Mouse (Mus musculus) hindbrain, postnatal 0 days (tissue): ENCODE results near the gene Ccnl2. TPM values are rescaled to one million over a fixed set of nuclear protein-coding genes. Genes with fewer than 3 reads are reported as not detected.
A peak's percentile ranks its signal among the peaks of the same experiment; 100 is the strongest.

Experiments used
- ATAC-seq: fragments of 200-750 bp; cut with Nextera tagmentation; 2 replicates; pipeline ENCODE4 v1.8.0; 2017; ENCODE audit warnings: mild to moderate bottlenecking, moderate TSS enrichment, moderate library complexity
- DNase-seq: peaks from one replicate; pipeline ENCODE4 v3.0.0-alpha.2; 2015; ENCODE audit warnings: low spot score
- H3K27ac ChIP-seq: fragments of 300-500 bp; sonication (generic); 2 replicates; pipeline ENCODE4 v1.5.1; 2014; ENCODE audit warnings: mild to moderate bottlenecking
- H3K27me3 ChIP-seq: fragments of 300-500 bp; sonication (generic); 2 replicates; pipeline ENCODE4 v1.6.1; 2014; ENCODE audit warnings: low read length, mixed read lengths; ENCODE audit not compliant: insufficient read depth
- H3K36me3 ChIP-seq: fragments of 300-500 bp; sonication (generic); 2 replicates; pipeline ENCODE4 v1.6.1; 2014; ENCODE audit warnings: low read length, mixed read lengths; ENCODE audit not compliant: insufficient read depth
- H3K4me1 ChIP-seq: fragments of 300-500 bp; sonication (generic); 2 replicates; pipeline ENCODE4 v1.6.1; 2014; ENCODE audit warnings: antibody characterized with exemption, low read length, mixed read lengths; ENCODE audit not compliant: insufficient read depth
- H3K4me2 ChIP-seq: fragments of 300-500 bp; sonication (generic); 2 replicates; pipeline ENCODE4 v1.6.1; 2014; ENCODE audit warnings: low read depth, mild to moderate bottlenecking, low read length, moderate library complexity, mixed read lengths
- H3K4me3 ChIP-seq: fragments of 300-500 bp; sonication (generic); 2 replicates; pipeline ENCODE4 v1.5.1; 2014; ENCODE audit warnings: low read length
- H3K9ac ChIP-seq: fragments of 300-500 bp; sonication (generic); replicated peaks from 2 replicates; pipeline ENCODE4 v1.6.1; 2014; ENCODE audit warnings: mild to moderate bottlenecking, low read length, moderate library complexity, mixed read lengths
- H3K9me3 ChIP-seq: fragments of 300-500 bp; sonication (generic); 2 replicates; pipeline ENCODE4 v1.6.1; 2016; ENCODE audit warnings: low read length, mixed read lengths
- CTCF ChIP-seq: IDR thresholded peaks from 2 replicates; pipeline ENCODE4 v1.5.1; 2016; ENCODE audit warnings: antibody characterized with exemption, control low read depth, low read depth
- WGBS: fragments of 180-500 bp; shearing (Covaris S2); extraction: QIAGEN DNeasy Blood & Tissue Kit; methylation state at CpG from one replicate; pipeline ENCODE4 v1.1.7; 2014; 5-methylcytosine and 5-hydroxymethylcytosine counted together
- microRNA-seq, 2 experiments: library from miRNA; unstranded; fragments of <30 nt; microRNA quantifications; one replicate each; pipeline ENCODE4; 2016
- polyA plus RNA-seq: library from polyadenylated mRNA; unstranded; fragments of >200 nt; fragmentation: Nextera tagmentation; extraction: Ambion mirVana; gene quantifications from 2 replicates; pipeline ENCODE4 v1.2.1, GENCODE M21; 2015
- total RNA-seq: library from RNA; depleted of rRNA; stranded (reverse); fragments of >200 nt; gene quantifications from 2 replicates; pipeline ENCODE4 v1.2.3, GENCODE M21; 2014; rRNA removed

The Ccnl2 gene
- total and polyA plus RNA-seq, 2 experiments from 2014 or later = 80.2 to 82.6 TPM

- H3K36me3 ChIP-seq = peaks cover 52% of the 10 kb centered on the region
- H3K4me1 ChIP-seq = no peaks in the 10 kb centered on the region
- no peak for ATAC-seq
- 36% methylated on average over 13 of the region's 13 CpGs for WGBS
- TF ChIP-seq CTCF = no peak
- H3K27me3 ChIP-seq = no peaks in the 10 kb centered on the region
- H3K4me2 ChIP-seq = no peak overlapping the region
- H3K9ac ChIP-seq = no peak overlapping the region
- DNase-seq = peak; percentile 30
- no peak overlapping the region for H3K27ac ChIP-seq
- H3K9me3 ChIP-seq = no peaks in the 10 kb centered on the region
- no peak overlapping the region for H3K4me3 ChIP-seq
These were observed 47.0 kb downstream of the Ccnl2 start for GRCm38 (mm10) chr4:155859318-155859717.

- peaks cover 40% of the 10 kb centered on the region for H3K36me3 ChIP-seq
- WGBS = 91% methylated on average over 7 of the region's 7 CpGs
- DNase-seq = no peak
These were observed 49.5 kb downstream of the Ccnl2 start for GRCm38 (mm10) chr4:155861787-155862186.

DNA sequence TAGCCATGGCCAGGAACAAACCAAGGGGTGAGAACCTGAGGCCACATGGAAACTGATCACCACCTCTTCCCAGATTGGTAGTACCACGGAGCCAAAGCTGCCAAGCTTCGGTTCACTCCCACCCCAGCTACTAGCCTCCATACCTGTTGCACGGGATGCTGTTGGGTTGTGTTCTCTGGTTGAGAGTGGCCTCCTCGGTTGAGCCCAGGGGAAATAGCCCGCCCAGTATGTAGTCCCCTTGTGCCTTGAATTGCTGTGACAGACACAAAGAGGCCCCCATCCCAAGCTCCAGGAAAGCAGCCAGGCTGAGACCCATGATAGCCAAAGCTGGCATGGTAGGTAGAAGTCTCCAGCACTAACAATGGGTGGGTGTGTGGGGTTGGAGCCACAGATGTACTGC, 50.7 kb downstream of the Ccnl2 start, which contains the start of gene Tas1r3:
Tas1r3 (minus strand) TSS at position 362 of the 400 bp plus-strand sequence.
- WGBS = 73% methylated on average over 5 of the region's 5 CpGs
- Histone ChIP-seq H3K9me3 (no peaks in the 10 kb centered on the region), H3K27ac (no peak within 1 kb of the TSS), H3K4me2 (no peak within 1 kb of the TSS), H3K9ac (no peak within 1 kb of the TSS), H3K4me3 (no peak within 1 kb of the TSS), H3K27me3 (no peaks in the 10 kb centered on the region), H3K36me3 (peaks cover 34% of the 10 kb centered on the region), H3K4me1 (no peaks in the 10 kb centered on the region)
- ATAC-seq (no peak), DNase-seq (no peak)
- no peak for TF ChIP-seq CTCF

More at GRCm38 (mm10) chr4:155861787-155862186, 49.5 kb downstream of the Ccnl2 start:
- Histone ChIP-seq H3K27me3 (no peaks in the 10 kb centered on the region), H3K4me1 (no peaks in the 10 kb centered on the region), H3K4me2 (no peak overlapping the region), H3K27ac (no peak overlapping the region), H3K9me3 (no peaks in the 10 kb centered on the region), H3K9ac (no peak overlapping the region), H3K4me3 (no peak overlapping the region)
- no peak for TF ChIP-seq CTCF
- no peak for ATAC-seq

GRCm38 (mm10) chr4:155868614-155869298, 56.5 kb downstream of the Ccnl2 start:
- ATAC-seq (peak; percentile 60; the same call in 1 of the 2 replicates), DNase-seq (no peak)
- Histone ChIP-seq H3K4me3 (peak overlapping the region; percentile 56), H3K4me2 (peak overlapping the region; percentile 77), H3K4me1 (peaks cover 5% of the 10 kb centered on the region), H3K36me3 (peaks cover 22% of the 10 kb centered on the region), H3K27me3 (no peaks in the 10 kb centered on the region), H3K9me3 (no peaks in the 10 kb centered on the region), H3K9ac (peak overlapping the region; percentile 71), H3K27ac (peak overlapping the region; percentile 76; the same call in 1 of the 2 replicates)
- WGBS = 8% methylated on average over 22 of the region's 22 CpGs
- TF ChIP-seq CTCF = no peak

DNA sequence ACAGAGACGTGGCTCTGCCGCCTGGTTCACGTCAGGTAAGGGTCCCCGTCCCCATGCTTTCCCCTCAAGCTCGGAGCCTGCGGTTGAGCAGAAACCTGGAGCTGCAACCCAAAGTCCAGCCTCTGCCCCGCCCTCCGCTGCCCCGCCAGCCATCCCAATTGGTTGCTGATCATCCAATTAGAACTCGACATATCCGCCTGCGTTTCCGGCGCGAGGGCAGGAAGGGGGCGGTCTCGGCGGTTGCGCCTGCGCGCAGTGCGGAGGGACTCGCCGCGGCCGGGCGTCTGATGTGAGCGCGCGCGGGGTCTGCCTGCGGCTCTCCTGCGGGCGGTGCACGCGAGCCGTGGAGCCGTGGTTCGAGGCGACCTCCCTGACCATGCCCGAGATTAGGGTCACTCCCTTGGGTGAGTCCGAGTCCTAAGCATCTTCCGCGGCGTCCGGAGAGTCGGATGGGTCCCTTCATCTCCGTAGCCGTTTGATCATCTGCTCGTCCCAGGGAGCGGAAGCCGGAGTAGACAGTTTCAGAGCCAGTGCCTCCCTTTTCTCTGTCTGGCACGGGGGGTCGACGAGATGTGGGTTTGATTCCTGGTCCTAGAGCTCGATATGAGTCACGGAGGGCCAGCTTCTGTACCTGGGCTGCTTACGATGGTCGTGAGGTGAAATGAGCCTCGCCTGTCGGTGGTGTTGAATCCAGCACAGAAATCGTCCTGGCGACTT, 57.2 kb downstream of the Ccnl2 start, which contains the start of the genes Cptp and Ints11:
Cptp (minus strand) TSS at position 124 of the 717 bp plus-strand sequence.
Ints11 (plus strand) TSS at position 230 of the 717 bp plus-strand sequence.
- DNase-seq = peak; percentile 97
- H3K4me1 ChIP-seq = peaks cover 5% of the 10 kb centered on the region
- peak within 1 kb of the TSS; percentile 56 for H3K4me3 ChIP-seq
- H3K27ac ChIP-seq = peak within 1 kb of the TSS; percentile 76
- under 1% methylated on average over 63 of the region's 63 CpGs for WGBS
- no peaks in the 10 kb centered on the region for H3K9me3 ChIP-seq
- no peaks in the 10 kb centered on the region for H3K27me3 ChIP-seq
- peaks cover 24% of the 10 kb centered on the region for H3K36me3 ChIP-seq
- peak; percentile 28 for TF ChIP-seq CTCF
- H3K9ac ChIP-seq = peak within 1 kb of the TSS; percentile 71
- H3K4me2 ChIP-seq = peak within 1 kb of the TSS; percentile 77
- ATAC-seq = peak; percentile 96

- peaks cover 5% of the 10 kb centered on the region for H3K4me1 ChIP-seq
- no peak for DNase-seq
- no peak for ATAC-seq
- no peaks in the 10 kb centered on the region for H3K27me3 ChIP-seq
- no peak overlapping the region for H3K4me3 ChIP-seq
- no peak overlapping the region for H3K4me2 ChIP-seq
- peaks cover 30% of the 10 kb centered on the region for H3K36me3 ChIP-seq
- H3K9me3 ChIP-seq = no peaks in the 10 kb centered on the region
- TF ChIP-seq CTCF = no peak
- H3K27ac ChIP-seq = no peak overlapping the region
- no peak overlapping the region for H3K9ac ChIP-seq
- WGBS = 89% methylated on average over 7 of the region's 7 CpGs
These were observed 59.1 kb downstream of the Ccnl2 start for GRCm38 (mm10) chr4:155871404-155871803.

Small RNAs within 50 kb of the gene (microRNA-seq; reads per million reads assigned to microRNA genes)
- 0 reads per million in 2 experiments for gene Gm27743

Other genes starting within 250 kb of the Ccnl2 start
- 72.0 and 77.2 TPM in 2 replicates for gene Slc35e2, start 211.1 kb upstream of the Ccnl2 start, total RNA-seq
- 11.1 and 13.2 TPM in 2 replicates for gene Slc35e2, start 211.1 kb upstream of the Ccnl2 start, polyA plus RNA-seq
- gene Cdk11b, start 187.6 kb upstream of the Ccnl2 start, total RNA-seq = 16.5 and 21.4 TPM in 2 replicates
- 65.5 and 74.3 TPM in 2 replicates for gene Cdk11b, start 187.6 kb upstream of the Ccnl2 start, polyA plus RNA-seq
- not detected in 2 replicates for gene Gm10563, start 167.1 kb upstream of the Ccnl2 start, total RNA-seq
- gene Gm10563, start 167.1 kb upstream of the Ccnl2 start, polyA plus RNA-seq = not detected in 2 replicates
- 6.1 and 13.5 TPM in 2 replicates for gene Mmp23, start 159.1 kb upstream of the Ccnl2 start, total RNA-seq
- 4.2 and 5.7 TPM in 2 replicates for gene Mmp23, start 159.1 kb upstream of the Ccnl2 start, polyA plus RNA-seq
- 109 and 127 TPM in 2 replicates for gene Mib2, start 143.3 kb upstream of the Ccnl2 start, total RNA-seq
- gene Mib2, start 143.3 kb upstream of the Ccnl2 start, polyA plus RNA-seq = 40.6 and 44.1 TPM in 2 replicates
- gene Fndc10, start 118.1 kb upstream of the Ccnl2 start, total RNA-seq = 50.5 and 52.0 TPM in 2 replicates
- 26.0 and 26.5 TPM in 2 replicates for gene Fndc10, start 118.1 kb upstream of the Ccnl2 start, polyA plus RNA-seq
- gene Ssu72, start 107.7 kb upstream of the Ccnl2 start, total RNA-seq = 110 and 117 TPM in 2 replicates
- gene Ssu72, start 107.7 kb upstream of the Ccnl2 start, polyA plus RNA-seq = 165 and 169 TPM in 2 replicates
- gene Tmem240, start 77.7 kb upstream of the Ccnl2 start, total RNA-seq = 73.3 and 82.2 TPM in 2 replicates
- 31.0 and 33.6 TPM in 2 replicates for gene Tmem240, start 77.7 kb upstream of the Ccnl2 start, polyA plus RNA-seq
- 65.7 and 83.4 TPM in 2 replicates for gene Atad3a, start 51.4 kb upstream of the Ccnl2 start, total RNA-seq
- 68.8 and 72.2 TPM in 2 replicates for gene Atad3a, start 51.4 kb upstream of the Ccnl2 start, polyA plus RNA-seq
- gene Vwa1, start 37.8 kb upstream of the Ccnl2 start, total RNA-seq = 43.3 and 55.5 TPM in 2 replicates
- gene Vwa1, start 37.8 kb upstream of the Ccnl2 start, polyA plus RNA-seq = 27.8 and 29.4 TPM in 2 replicates
- gene Tmem88b, start 26.6 kb upstream of the Ccnl2 start, total RNA-seq = 0.86 and 2.3 TPM in 2 replicates
- 1.0 and 1.2 TPM in 2 replicates for gene Tmem88b, start 26.6 kb upstream of the Ccnl2 start, polyA plus RNA-seq
- not detected in 2 replicates for gene Ankrd65, start 22.1 kb upstream of the Ccnl2 start, total RNA-seq
- gene Ankrd65, start 22.1 kb upstream of the Ccnl2 start, polyA plus RNA-seq = not detected in 2 replicates
- gene Mrpl20, start 9.6 kb upstream of the Ccnl2 start, total RNA-seq = 75.4 and 87.5 TPM in 2 replicates
- gene Mrpl20, start 9.6 kb upstream of the Ccnl2 start, polyA plus RNA-seq = 303 and 310 TPM in 2 replicates
- gene Aurkaip1, start 18.8 kb downstream of the Ccnl2 start, total RNA-seq = 110 and 143 TPM in 2 replicates
- 162 and 175 TPM in 2 replicates for gene Aurkaip1, start 18.8 kb downstream of the Ccnl2 start, polyA plus RNA-seq
- gene Mxra8, start 27.2 kb downstream of the Ccnl2 start, total RNA-seq = 45.8 and 58.9 TPM in 2 replicates
- 39.4 and 41.6 TPM in 2 replicates for gene Mxra8, start 27.2 kb downstream of the Ccnl2 start, polyA plus RNA-seq
- gene Dvl1, start 34.9 kb downstream of the Ccnl2 start, total RNA-seq = 141 and 166 TPM in 2 replicates
- 16.0 and 16.4 TPM in 2 replicates for gene Dvl1, start 34.9 kb downstream of the Ccnl2 start, polyA plus RNA-seq
- gene Tas1r3, start 50.9 kb downstream of the Ccnl2 start, total RNA-seq = 0.04 and 1.5 TPM in 2 replicates
- 0.13 and 0.23 TPM in 2 replicates for gene Tas1r3, start 50.9 kb downstream of the Ccnl2 start, polyA plus RNA-seq
- gene Cptp, start 57.0 kb downstream of the Ccnl2 start, total RNA-seq = 31.3 and 41.8 TPM in 2 replicates
- 26.8 and 27.9 TPM in 2 replicates for gene Cptp, start 57.0 kb downstream of the Ccnl2 start, polyA plus RNA-seq
- 51.3 and 52.1 TPM in 2 replicates for gene Ints11, start 57.1 kb downstream of the Ccnl2 start, total RNA-seq
- gene Ints11, start 57.1 kb downstream of the Ccnl2 start, polyA plus RNA-seq = 49.9 and 52.4 TPM in 2 replicates
- 73.6 and 109 TPM in 2 replicates for gene Pusl1, start 79.3 kb downstream of the Ccnl2 start, total RNA-seq
- 58.8 and 59.6 TPM in 2 replicates for gene Pusl1, start 79.3 kb downstream of the Ccnl2 start, polyA plus RNA-seq
- gene Acap3, start 79.3 kb downstream of the Ccnl2 start, total RNA-seq = 69.5 and 93.5 TPM in 2 replicates
- 52.2 and 56.4 TPM in 2 replicates for gene Acap3, start 79.3 kb downstream of the Ccnl2 start, polyA plus RNA-seq
- 47.5 and 50.8 TPM in 2 replicates for gene Ube2j2, start 131.3 kb downstream of the Ccnl2 start, total RNA-seq
- 119 and 126 TPM in 2 replicates for gene Ube2j2, start 131.3 kb downstream of the Ccnl2 start, polyA plus RNA-seq
- gene C1qtnf12, start 149.8 kb downstream of the Ccnl2 start, total RNA-seq = 26.6 and 35.2 TPM in 2 replicates
- 21.8 and 22.8 TPM in 2 replicates for gene C1qtnf12, start 149.8 kb downstream of the Ccnl2 start, polyA plus RNA-seq
- gene B3galt6, start 180.2 kb downstream of the Ccnl2 start, total RNA-seq = 48.8 and 56.8 TPM in 2 replicates
- gene B3galt6, start 180.2 kb downstream of the Ccnl2 start, polyA plus RNA-seq = 26.1 and 26.2 TPM in 2 replicates
- gene Sdf4, start 180.4 kb downstream of the Ccnl2 start, total RNA-seq = 100 and 121 TPM in 2 replicates
- gene Sdf4, start 180.4 kb downstream of the Ccnl2 start, polyA plus RNA-seq = 122 and 127 TPM in 2 replicates
- gene Tnfrsf4, start 201.4 kb downstream of the Ccnl2 start, total RNA-seq = 2.6 TPM in 1 of 2 replicates, not detected in the other
- 0.47 and 0.49 TPM in 2 replicates for gene Tnfrsf4, start 201.4 kb downstream of the Ccnl2 start, polyA plus RNA-seq
- gene Tnfrsf18, start 213.7 kb downstream of the Ccnl2 start, total RNA-seq = 0.16 TPM in 1 of 2 replicates, not detected in the other
- 1.4 and 1.6 TPM in 2 replicates for gene Tnfrsf18, start 213.7 kb downstream of the Ccnl2 start, polyA plus RNA-seq
- 0.26 TPM in 1 of 2 replicates, not detected in the other for gene Ttll10, start 246.9 kb downstream of the Ccnl2 start, total RNA-seq
- 0.08 TPM in 1 of 2 replicates, not detected in the other for gene Ttll10, start 246.9 kb downstream of the Ccnl2 start, polyA plus RNA-seq